ENCODE assay signal across 8 mouse cellular contexts in genomic region chr6:145210056-145210680, GRCm38 (mm10). TPM values are rescaled to one million over a fixed set of nuclear protein-coding genes. Genes with fewer than 3 reads are reported as not detected.
DNase-seq lines count a peak whose midpoint lies in the region; ATAC-seq and TF ChIP-seq lines count a peak whose summit lies in the region.

No protein-coding gene starts in this region.

- no peak for DNase-seq in kidney, postnatal 0 days (ENCODE audit: low spot score)
- DNase-seq in kidney, adult 18-20 months, result no peak
- DNase-seq in cerebellum, adult 18-20 months, result peak; percentile 10 to 41
- no peak for DNase-seq in lung, postnatal 10 days

- H3K27ac ChIP-seq in kidney, postnatal 0 days, result no peak overlapping the region
- no peak overlapping the region for H3K27ac ChIP-seq in hindbrain, embryonic 12.5 days
- peak overlapping the region; percentile 34; the same call in 1 of the 2 replicates for H3K27ac ChIP-seq in midbrain, embryonic 15.5 days

- H3K9me3 ChIP-seq in kidney, postnatal 0 days (replicated peaks; ENCODE audit: low read length), result no peaks in the 10 kb centered on the region
- no peaks in the 10 kb centered on the region for H3K9me3 ChIP-seq in hindbrain, embryonic 12.5 days (replicated peaks)
- H3K9me3 ChIP-seq in midbrain, embryonic 15.5 days, result no peaks in the 10 kb centered on the region

- peaks cover 4% of the 10 kb centered on the region; the same call in 1 of the 2 replicates for H3K36me3 ChIP-seq in kidney, postnatal 0 days (ENCODE audit: insufficient read depth, low read length)
- H3K36me3 ChIP-seq in hindbrain, embryonic 12.5 days, result no peaks in the 10 kb centered on the region
- no peaks in the 10 kb centered on the region for H3K36me3 ChIP-seq in midbrain, embryonic 15.5 days (replicated peaks)

- 33% methylated on average over 8 of the region's 8 CpGs for WGBS in kidney, postnatal 0 days
- WGBS in hindbrain, embryonic 12.5 days, result 34% methylated on average over 8 of the region's 8 CpGs
- WGBS in midbrain, embryonic 15.5 days, result 30% methylated on average over 8 of the region's 8 CpGs

- ATAC-seq in kidney, postnatal 0 days (replicated peaks; ENCODE audit: low FRiP score, low read depth), result no peak
- no peak for ATAC-seq in hindbrain, embryonic 12.5 days (ENCODE audit: low FRiP score)
- ATAC-seq in midbrain, embryonic 15.5 days (replicated peaks), result peak; percentile 1; the same call in 1 of the 2 replicates
- no peak for ATAC-seq in granulocyte monocyte progenitor cell, adult 5-6 weeks (replicated peaks; ENCODE audit: poor library complexity, severe bottlenecking)
- ATAC-seq in erythroid progenitor cell, adult 5-6 weeks (replicated peaks; ENCODE audit: low FRiP score, poor library complexity, severe bottlenecking), result no peak

- peak overlapping the region; percentile 66 for H3K4me2 ChIP-seq in kidney, postnatal 0 days (ENCODE audit: low read length)
- H3K4me2 ChIP-seq in hindbrain, embryonic 12.5 days (replicated peaks), result peak overlapping the region; percentile 65
- peak overlapping the region; percentile 60 for H3K4me2 ChIP-seq in midbrain, embryonic 15.5 days

- no peak for TF ChIP-seq CTCF in kidney, postnatal 0 days (IDR thresholded peaks at IDR 0.05; ENCODE audit: low read depth)

- H3K27me3 ChIP-seq in kidney, postnatal 0 days (ENCODE audit: insufficient read depth, low read length), result no peaks in the 10 kb centered on the region
- no peaks in the 10 kb centered on the region for H3K27me3 ChIP-seq in hindbrain, embryonic 12.5 days
- no peaks in the 10 kb centered on the region for H3K27me3 ChIP-seq in midbrain, embryonic 15.5 days (replicated peaks)

- no peaks in the 10 kb centered on the region for H3K4me1 ChIP-seq in kidney, postnatal 0 days (replicated peaks; ENCODE audit: insufficient read depth, low read length)
- H3K4me1 ChIP-seq in hindbrain, embryonic 12.5 days, result peaks cover 14% of the 10 kb centered on the region
- peaks cover 17% of the 10 kb centered on the region for H3K4me1 ChIP-seq in midbrain, embryonic 15.5 days

- H3K4me3 ChIP-seq in kidney, postnatal 0 days (replicated peaks; ENCODE audit: low read depth, low read length), result peak overlapping the region; percentile 39
- peak overlapping the region; percentile 65 for H3K4me3 ChIP-seq in hindbrain, embryonic 12.5 days
- peak overlapping the region; percentile 41 for H3K4me3 ChIP-seq in midbrain, embryonic 15.5 days

- peak overlapping the region; percentile 52 for H3K9ac ChIP-seq in kidney, postnatal 0 days (ENCODE audit: low read depth, low read length)
- H3K9ac ChIP-seq in hindbrain, embryonic 12.5 days, result no peak overlapping the region
- H3K9ac ChIP-seq in midbrain, embryonic 15.5 days, result no peak overlapping the region; the same call in 1 of the 2 replicates

RNA-seq across cellular contexts. Expression of gene Casc1, which starts 0.6 kb away (rescaled TPM):
- polyA plus RNA-seq in kidney, postnatal 0 days (2015; fragmentation: Nextera tagmentation; extraction: Ambion mirVana), result 0.46 TPM in 2 replicates
- 0.83 and 1.7 TPM in 2 replicates for polyA plus RNA-seq in hindbrain, embryonic 12.5 days (2016; fragmentation: Nextera tagmentation; extraction: Ambion mirVana)
- 0.90 and 1.1 TPM in 2 replicates for polyA plus RNA-seq in midbrain, embryonic 15.5 days (2015; fragmentation: Nextera tagmentation; extraction: Ambion mirVana)
- total RNA-seq in granulocyte monocyte progenitor cell, adult 5-6 weeks (2014; fragmentation: Nextera tagmentation), result not detected in 2 replicates
- 0.60 TPM in 1 of 2 replicates, not detected in the other for total RNA-seq in granulocyte monocyte progenitor cell, adult 5-6 weeks (2017)
- 2.9 TPM in 2 replicates for total RNA-seq in erythroid progenitor cell, adult 5-6 weeks (2015; ENCODE audit: low replicate concordance)
- total RNA-seq in erythroid progenitor cell, adult 5-6 weeks (2017; ENCODE audit: low replicate concordance), result 0.45 and 4.4 TPM in 2 replicates

RNA-seq across cellular contexts. Expression of gene Etfrf1, which starts 0.8 kb away (rescaled TPM):
- 58.2 and 59.7 TPM in 2 replicates for polyA plus RNA-seq in kidney, postnatal 0 days (2015; fragmentation: Nextera tagmentation; extraction: Ambion mirVana)
- polyA plus RNA-seq in hindbrain, embryonic 12.5 days (2016; fragmentation: Nextera tagmentation; extraction: Ambion mirVana), result 35.1 and 36.5 TPM in 2 replicates
- polyA plus RNA-seq in midbrain, embryonic 15.5 days (2015; fragmentation: Nextera tagmentation; extraction: Ambion mirVana), result 24.2 and 26.4 TPM in 2 replicates
- total RNA-seq in granulocyte monocyte progenitor cell, adult 5-6 weeks (2014; fragmentation: Nextera tagmentation), result 18.3 and 18.4 TPM in 2 replicates
- total RNA-seq in granulocyte monocyte progenitor cell, adult 5-6 weeks (2017), result 19.7 and 21.4 TPM in 2 replicates
- 2.5 and 3.2 TPM in 2 replicates for total RNA-seq in erythroid progenitor cell, adult 5-6 weeks (2015; ENCODE audit: low replicate concordance)
- total RNA-seq in erythroid progenitor cell, adult 5-6 weeks (2017; ENCODE audit: low replicate concordance), result 6.5 and 21.9 TPM in 2 replicates

RNA-seq across cellular contexts. Expression of gene Kras, which starts 39.9 kb away (rescaled TPM):
- polyA plus RNA-seq in kidney, postnatal 0 days (2015; fragmentation: Nextera tagmentation; extraction: Ambion mirVana), result 64.6 and 71.1 TPM in 2 replicates
- polyA plus RNA-seq in hindbrain, embryonic 12.5 days (2016; fragmentation: Nextera tagmentation; extraction: Ambion mirVana), result 109 and 116 TPM in 2 replicates
- polyA plus RNA-seq in midbrain, embryonic 15.5 days (2015; fragmentation: Nextera tagmentation; extraction: Ambion mirVana), result 88.8 and 90.1 TPM in 2 replicates
- 23.1 and 47.7 TPM in 2 replicates for total RNA-seq in granulocyte monocyte progenitor cell, adult 5-6 weeks (2014; fragmentation: Nextera tagmentation)
- total RNA-seq in granulocyte monocyte progenitor cell, adult 5-6 weeks (2017), result 14.2 and 27.2 TPM in 2 replicates
- 55.9 and 71.3 TPM in 2 replicates for total RNA-seq in erythroid progenitor cell, adult 5-6 weeks (2015; ENCODE audit: low replicate concordance)
- 32.5 and 51.3 TPM in 2 replicates for total RNA-seq in erythroid progenitor cell, adult 5-6 weeks (2017; ENCODE audit: low replicate concordance)

Comparison
In these comparisons a context has a peak if more than half of its experiments do, and no peak if none do; other contexts are left out.
1. DNase-seq: peak in cerebellum, adult 18-20 months (2 of 2); none in kidney, postnatal 0 days (single experiment), kidney, adult 18-20 months (single experiment) and lung, postnatal 10 days (single experiment).
2. Peak in every context shown above with its lines, with median percentiles within 50 percentile points of each other: H3K4me2 ChIP-seq and H3K4me3 ChIP-seq.